Comparison of ENCODE assay signal across 9 mouse cellular contexts in genomic region chr19:57509758-57510319, GRCm38 (mm10). TPM values are rescaled to one million over a fixed set of nuclear protein-coding genes. Genes with fewer than 3 reads are reported as not detected.
DNase-seq lines count a peak whose midpoint lies in the region; ATAC-seq and TF ChIP-seq lines count a peak whose summit lies in the region.
"Had no signal": no experiment of that assay in that cellular context is flagged by ENCODE, and none has a peak within 500 bp of the region (broad histone marks: within the 10 kb centered on the region; RNA-seq: fewer than 3 reads in every experiment).

No protein-coding gene starts in this region.

- H3K4me3 ChIP-seq in kidney, embryonic 14.5 days (ENCODE audit: low read length): no peak overlapping the region
- H3K4me3 ChIP-seq in olfactory bulb, adult 2 months (ENCODE audit: insufficient read depth, low read depth, low read length): no peak overlapping the region

- TF ChIP-seq CTCF in olfactory bulb, adult 2 months (IDR thresholded peaks at IDR 0.05; ENCODE audit: insufficient read depth, low read depth, low read length): no peak

- no peaks in the 10 kb centered on the region for H3K36me3 ChIP-seq in kidney, embryonic 14.5 days (ENCODE audit: control insufficient read depth, insufficient read depth, low read length)

- no peak overlapping the region for H3K4me2 ChIP-seq in kidney, embryonic 14.5 days (replicated peaks; ENCODE audit: low read depth, low read length)

- no peak for TF ChIP-seq POLR2A in olfactory bulb, adult 2 months (IDR thresholded peaks at IDR 0.05; ENCODE audit: insufficient read depth, low read depth, low read length)

- peak; percentile 44 for DNase-seq in left cerebral cortex, postnatal 4 days
- no peak for DNase-seq in left cerebral cortex, adult 11 months (ENCODE audit: low spot score)
- DNase-seq in heart, adult 18-20 months: peak; percentile 55 to 61
- no peak for DNase-seq in yolk sac, embryonic 10.5 days (ENCODE audit: low spot score)
- no peak for DNase-seq in cerebellum, adult 18-20 months
- DNase-seq in gastrocnemius, postnatal 4 days (ENCODE audit: low spot score in 2 of 2): no peak
- DNase-seq: midbrain, embryonic 14.5 days had no signal

- ATAC-seq in kidney, embryonic 14.5 days (ENCODE audit: low FRiP score, low TSS enrichment): peak; percentile 51; the same call in 1 of the 2 replicates

- no peak overlapping the region for H3K9ac ChIP-seq in kidney, embryonic 14.5 days (ENCODE audit: low read depth, low read length)

- peaks cover 15% of the 10 kb centered on the region; the same call in 1 of the 2 replicates for H3K4me1 ChIP-seq in kidney, embryonic 14.5 days (ENCODE audit: control insufficient read depth, insufficient read depth, low read length)
- H3K4me1 ChIP-seq in olfactory bulb, adult 2 months (ENCODE audit: control insufficient read depth, insufficient read depth, low read length): peaks cover 12% of the 10 kb centered on the region; the same call in 1 of the 2 replicates

- no peaks in the 10 kb centered on the region for H3K27me3 ChIP-seq in kidney, embryonic 14.5 days (ENCODE audit: control insufficient read depth, insufficient read depth, low read length)

- intact Hi-C loops in left cerebral cortex, postnatal 4 days (cut with DNase I): no loop called here

- peak overlapping the region; percentile 70 for H3K27ac ChIP-seq in kidney, embryonic 14.5 days (ENCODE audit: low read depth, low read length)
- 0 out of 2 replicates have a peak overlapping the region, but pooled peaks have one; percentile 22 for H3K27ac ChIP-seq in olfactory bulb, adult 2 months (ENCODE audit: insufficient read depth, low read depth, low read length)

- H3K9me3 ChIP-seq in kidney, embryonic 14.5 days (ENCODE audit: control insufficient read depth, low read length): no peaks in the 10 kb centered on the region

- WGBS in kidney, embryonic 14.5 days: 50% methylated on average over 14 of the region's 14 CpGs
- 57% methylated on average over 14 of the region's 14 CpGs for WGBS in olfactory bulb, adult 2 months

RNA-seq across cellular contexts. Expression of gene Trub1, which starts 57.1 kb away (rescaled TPM):
- 10 to 100 TPM; 19.7 to 20.6 TPM for total RNA-seq in left cerebral cortex, postnatal 4 days (2021)
- 1 to 10 TPM; 3.9 to 5.9 TPM for total RNA-seq in heart, adult 18-20 months (2021)
- polyA plus RNA-seq in kidney, embryonic 14.5 days (2014; fragmentation: Nextera tagmentation; extraction: Ambion mirVana): 23.4 and 33.9 TPM in 2 replicates
- not detected in 2 replicates for polyA plus RNA-seq in olfactory bulb, adult 2 months (2012; ENCODE audit: insufficient read depth, insufficient read length, low replicate concordance, missing spikeins)
- total RNA-seq in gastrocnemius, postnatal 4 days (2021): 10 to 100 TPM; 11.8 to 14.1 TPM

Comparison
In these comparisons a context has a peak if more than half of its experiments do, and no peak if none do; other contexts are left out.
1. DNase-seq: peak in left cerebral cortex, postnatal 4 days (single experiment) and heart, adult 18-20 months (2 of 2); none in left cerebral cortex, adult 11 months (single experiment), yolk sac, embryonic 10.5 days (single experiment), cerebellum, adult 18-20 months (0 of 2) and gastrocnemius, postnatal 4 days (0 of 2).